Mouse (Mus musculus): ENCODE data around the gene Fbxl2. TPM values are rescaled to one million over a fixed set of nuclear protein-coding genes. Genes with fewer than 3 reads are reported as not detected.

Fbxl2 gene
- total RNA-seq, 2 experiments from 2014 or later: 32.5 to 33.1 TPM

DNA sequence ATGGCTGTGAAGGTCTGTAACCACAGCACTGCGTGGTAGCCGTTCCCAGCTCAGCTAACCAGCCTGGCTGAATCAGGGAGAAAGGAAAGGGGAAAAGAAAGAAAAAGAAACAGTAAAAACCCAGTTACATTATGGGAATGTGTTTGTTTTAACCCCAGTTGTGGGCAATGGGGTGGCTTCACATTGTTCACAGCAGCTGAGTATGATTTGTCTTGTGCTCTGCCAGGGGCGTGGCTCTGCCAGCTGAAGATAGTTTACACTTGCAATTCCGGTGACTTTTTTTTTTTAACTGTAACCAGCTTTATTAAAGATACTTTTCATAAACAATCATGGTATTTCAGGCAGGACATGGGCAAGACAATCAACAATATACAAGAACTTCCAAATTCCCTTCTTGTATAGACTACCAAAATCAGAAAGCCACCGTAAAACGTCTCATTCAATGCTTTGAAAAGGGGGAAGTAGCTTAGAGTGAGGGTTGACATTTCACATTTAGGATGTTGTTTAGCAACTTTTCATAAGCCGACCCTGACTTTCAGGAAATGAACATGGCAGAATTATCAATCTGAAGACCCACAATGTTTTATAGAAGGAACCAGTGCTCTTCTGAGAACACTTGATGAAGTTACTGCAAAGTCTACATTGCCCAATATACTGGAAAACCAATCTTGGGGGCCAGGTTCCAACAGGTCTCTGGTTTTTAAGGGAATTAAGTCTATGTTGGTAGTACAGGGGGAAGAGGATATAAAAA lies 26.8 kb downstream of the Fbxl2 start:
- no peak for DNase-seq (ENCODE audit: low spot score in 2 of 2)

DNA sequence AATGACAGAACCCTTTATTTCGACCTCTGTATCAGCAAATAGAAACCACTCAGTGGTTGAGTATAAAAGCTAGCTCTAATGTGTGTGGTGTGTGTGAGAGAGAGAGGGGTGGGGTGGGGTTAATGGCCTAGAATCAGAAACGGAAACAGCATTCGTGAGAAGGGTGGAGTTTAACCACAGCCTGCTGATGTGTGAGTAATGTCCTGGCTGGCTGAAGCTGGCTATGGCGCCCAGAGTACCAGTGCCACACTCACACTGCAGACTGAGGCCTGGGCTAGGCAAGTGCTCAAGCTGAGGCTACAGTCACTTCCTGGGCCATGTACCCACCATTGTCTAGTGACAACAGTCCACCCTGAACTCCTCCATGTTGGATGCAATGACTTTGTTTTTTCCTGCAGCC lies 29.6 kb downstream of the Fbxl2 start:
- no peak for DNase-seq (ENCODE audit: low spot score in 2 of 2)

DNA sequence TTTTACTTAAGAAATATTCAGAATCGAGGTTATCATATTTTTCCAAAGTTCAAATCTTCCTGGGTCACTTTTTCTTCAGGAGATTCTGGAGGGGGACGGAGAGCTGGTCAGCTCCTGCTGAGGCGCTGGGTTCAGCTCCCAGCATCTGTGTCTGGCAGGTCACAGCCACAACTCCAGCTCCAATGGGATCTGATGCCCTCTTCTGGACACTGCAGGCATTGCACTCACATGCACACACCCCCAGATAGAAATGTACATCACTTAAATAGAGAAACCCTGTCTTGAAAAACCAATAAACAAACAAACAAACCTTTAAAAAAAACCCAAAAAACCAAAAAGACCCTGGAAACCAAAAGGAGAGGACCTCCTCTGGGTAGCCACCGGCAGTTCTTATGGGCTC lies 30.3 kb downstream of the Fbxl2 start:
- no peak for DNase-seq (ENCODE audit: low spot score in 2 of 2)

DNA sequence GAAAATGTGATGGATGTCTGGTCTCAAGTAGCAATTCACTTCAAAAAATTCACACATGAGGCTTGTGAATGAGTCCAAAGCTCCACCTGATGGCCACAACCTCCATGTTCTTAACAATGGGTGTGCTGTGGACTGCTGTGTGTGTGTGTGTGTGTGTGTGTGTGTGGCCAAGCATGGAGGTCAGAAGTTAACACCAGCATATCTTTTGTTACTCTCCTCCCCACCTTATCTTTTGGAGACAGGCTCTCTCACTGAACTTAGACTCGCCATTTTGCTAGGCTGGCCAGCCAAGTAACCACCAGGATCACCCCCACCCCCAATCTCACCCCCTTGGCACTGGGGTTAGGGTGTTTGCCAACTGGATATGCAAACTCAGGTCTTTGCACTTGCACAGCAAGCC lies 32.0 kb downstream of the Fbxl2 start:
- no peak for DNase-seq (ENCODE audit: low spot score in 2 of 2)

DNA sequence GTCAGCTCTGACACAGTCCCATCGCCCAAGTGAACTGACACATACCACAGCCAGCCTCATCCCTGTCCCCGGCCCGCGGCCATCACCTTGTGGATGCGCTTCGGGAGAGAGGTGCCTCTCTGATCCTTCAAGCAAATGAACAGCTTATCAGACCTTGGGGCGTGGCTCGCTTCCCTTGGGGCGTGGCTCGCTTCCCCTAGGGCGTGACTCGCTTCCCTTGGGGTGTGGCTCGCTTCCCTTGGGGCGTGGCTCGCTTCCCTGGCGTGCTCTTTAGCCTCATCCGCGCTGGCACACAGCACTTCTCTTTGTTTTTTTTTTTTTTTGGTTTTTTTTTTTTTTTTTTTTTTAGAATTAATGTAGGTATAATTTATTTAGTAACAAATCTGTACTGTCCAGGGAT lies 34.8 kb downstream of the Fbxl2 start:
- DNase-seq (ENCODE audit: low spot score in 2 of 2): no peak

DNA sequence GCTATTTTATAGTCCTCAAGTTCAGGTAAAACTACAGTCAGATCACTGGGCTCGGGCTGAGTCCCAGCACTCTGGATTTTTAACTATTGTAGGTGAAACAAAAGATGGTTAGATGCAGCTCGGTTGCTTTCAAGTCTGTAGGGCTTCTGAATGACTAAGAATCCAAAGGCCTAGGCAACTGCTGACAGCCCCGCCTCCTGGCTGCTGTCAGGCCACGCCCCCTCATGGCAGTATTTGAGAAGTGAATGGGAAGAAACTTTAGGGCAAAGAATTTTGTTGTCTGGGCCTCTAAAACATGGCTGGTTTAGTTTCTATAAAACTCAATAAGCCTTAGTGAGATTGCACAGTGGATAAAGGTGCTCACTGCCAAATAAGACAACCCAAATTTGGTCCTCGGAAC lies 36.5 kb downstream of the Fbxl2 start:
- no peak for DNase-seq (ENCODE audit: low spot score in 2 of 2)

DNA sequence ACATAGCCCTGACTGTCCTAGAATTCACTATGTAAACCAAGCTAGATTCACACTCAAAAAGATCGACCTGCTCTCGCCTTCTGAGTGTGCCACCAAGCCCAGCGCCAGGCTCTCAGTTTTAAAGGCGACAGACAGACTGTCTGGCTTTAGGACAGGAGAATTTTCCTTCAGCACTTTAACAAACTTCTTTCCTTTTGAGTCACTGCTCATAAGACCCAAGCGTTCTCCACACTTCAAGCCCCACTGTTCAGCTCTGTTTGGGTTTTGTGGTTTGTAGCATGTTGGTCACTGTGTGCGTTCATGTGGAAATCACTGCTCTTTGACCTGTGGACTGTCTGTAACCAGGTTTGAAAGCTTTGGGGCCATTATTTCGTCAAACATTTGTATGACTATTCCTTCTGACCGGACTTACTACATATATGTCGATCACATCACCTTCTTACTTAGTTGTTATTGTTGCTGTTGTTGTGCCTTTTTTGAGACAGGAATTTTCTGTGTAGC lies 38.1 kb downstream of the Fbxl2 start:
- no peak for DNase-seq (ENCODE audit: low spot score in 2 of 2)

DNA sequence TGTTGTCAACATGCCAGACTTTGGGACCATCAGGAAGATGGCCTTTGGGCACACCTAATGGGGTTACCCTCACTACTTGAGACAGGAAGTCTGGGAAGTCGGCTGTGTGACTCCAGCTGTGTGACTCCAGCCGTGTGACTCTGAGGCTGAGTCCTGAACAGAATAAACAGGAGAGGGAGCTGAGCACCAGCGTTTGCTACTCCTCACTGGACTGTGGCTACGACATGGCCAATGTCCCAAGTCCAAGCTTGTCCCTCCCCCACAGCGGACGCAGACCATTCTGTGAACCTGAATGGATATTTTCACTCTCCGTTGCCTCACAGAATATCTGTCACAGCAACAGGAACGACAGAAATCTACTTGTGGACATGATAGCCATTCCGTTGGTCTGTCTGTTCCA lies 39.2 kb downstream of the Fbxl2 start:
- DNase-seq (ENCODE audit: low spot score in 2 of 2): no peak

DNA sequence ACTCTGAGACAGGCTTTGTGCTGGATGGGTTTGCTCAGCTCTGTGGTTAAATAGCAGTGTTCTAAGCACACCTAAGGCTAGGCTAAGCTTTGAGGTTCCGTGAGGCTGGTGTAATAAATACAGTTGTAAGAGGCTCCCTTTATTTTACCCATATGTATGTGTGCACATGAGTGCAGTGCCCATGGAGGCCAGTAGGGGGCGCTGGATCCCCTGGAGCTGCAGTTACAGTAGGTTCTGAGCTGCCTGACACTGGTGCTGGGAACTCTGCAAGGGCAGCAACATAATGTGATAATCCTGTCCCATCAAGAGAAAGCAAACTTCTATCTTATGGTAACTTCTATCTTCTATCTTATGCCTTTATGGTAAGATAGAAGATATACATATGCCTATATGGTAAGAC lies 47.7 kb downstream of the Fbxl2 start:
- DNase-seq (ENCODE audit: low spot score in 2 of 2): no peak

DNA sequence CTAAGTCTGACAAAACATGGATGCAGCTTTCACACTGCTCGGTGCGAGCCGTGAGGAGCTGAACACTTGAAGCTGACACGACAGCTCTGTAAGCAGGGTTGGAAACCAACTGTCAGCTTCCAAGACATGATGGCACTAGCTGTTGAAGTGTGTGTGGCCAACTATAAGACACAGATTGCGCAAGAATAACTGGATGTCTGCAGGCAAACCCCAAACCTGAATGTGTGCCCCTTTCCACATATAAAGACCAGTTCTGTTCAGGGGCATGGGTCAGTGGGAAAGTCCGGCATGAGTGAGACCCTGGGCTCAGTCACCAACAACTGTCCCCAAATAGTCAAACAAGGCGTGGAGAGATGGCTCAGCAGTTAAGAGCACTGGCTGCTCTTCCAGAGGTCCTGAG lies 53.2 kb downstream of the Fbxl2 start:
- no peak for DNase-seq (ENCODE audit: low spot score in 2 of 2)

DNA sequence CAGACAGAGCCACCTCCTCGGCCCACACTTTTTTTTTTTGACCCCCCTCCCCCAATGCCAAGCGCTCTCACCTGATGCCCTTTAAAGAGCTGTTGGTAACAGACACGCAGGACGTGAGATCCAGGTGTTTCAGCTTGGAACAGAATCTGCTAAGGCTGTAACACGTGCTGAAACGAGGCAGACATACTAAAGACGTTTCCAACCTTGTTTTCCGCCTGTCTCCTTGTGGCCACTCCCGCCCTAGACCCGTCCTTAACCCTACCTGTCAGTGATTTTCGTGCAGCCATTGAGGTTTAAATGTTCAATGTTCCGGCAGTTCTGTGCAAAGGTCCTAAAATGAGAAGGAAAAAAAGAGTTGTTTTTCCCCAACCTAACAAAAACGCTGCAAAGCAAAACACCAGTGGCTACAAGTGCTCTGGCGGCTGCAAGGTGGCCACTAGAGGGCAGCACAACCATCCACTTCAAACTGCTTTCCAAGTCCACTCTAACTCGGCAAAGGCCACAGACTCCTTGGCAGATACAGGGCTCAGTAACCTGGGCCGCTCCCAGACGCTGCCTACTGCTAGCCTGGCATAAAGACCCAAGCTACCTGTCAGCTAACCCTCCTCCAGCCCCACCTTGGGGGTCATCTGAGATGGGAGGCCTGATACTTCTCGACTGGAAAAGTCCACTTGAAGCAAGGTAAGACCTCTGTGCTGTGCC lies 55.3 kb downstream of the Fbxl2 start:
- DNase-seq (ENCODE audit: low spot score in 2 of 2): peak; percentile 66 to 86

DNA sequence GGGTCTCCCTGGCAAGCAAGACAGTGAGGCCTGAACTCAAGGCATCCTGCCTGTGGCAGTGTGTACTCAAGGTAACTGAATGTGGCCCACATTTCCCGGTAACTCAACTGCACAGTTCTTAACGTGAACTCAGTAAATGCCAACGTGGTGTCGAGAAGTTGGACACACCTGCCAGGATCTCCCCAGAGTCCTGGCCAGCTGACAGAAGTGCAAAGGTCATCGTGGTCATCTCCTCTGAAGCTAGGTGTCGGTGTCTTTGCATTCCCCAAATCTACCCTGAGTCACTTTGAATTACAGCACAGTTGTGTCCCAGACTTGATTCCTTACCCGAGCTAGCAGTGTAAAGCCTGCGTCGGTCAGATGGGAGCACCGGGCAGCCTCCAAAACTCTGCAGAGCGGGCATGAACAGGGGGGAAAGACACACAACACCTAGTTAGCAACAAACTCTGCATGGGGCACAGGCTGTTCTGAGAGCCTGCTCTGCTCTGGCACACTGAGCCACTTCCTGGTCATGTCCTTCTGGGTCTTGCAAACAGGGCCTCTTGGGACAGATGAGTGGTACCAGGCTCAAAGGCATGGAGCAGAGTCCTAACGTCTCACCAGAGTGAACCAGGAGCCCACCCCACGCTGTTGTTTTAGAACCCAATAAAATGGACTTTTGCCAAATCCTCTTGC lies 60.9 kb downstream of the Fbxl2 start:
- DNase-seq (ENCODE audit: low spot score in 2 of 2): no peak

DNA sequence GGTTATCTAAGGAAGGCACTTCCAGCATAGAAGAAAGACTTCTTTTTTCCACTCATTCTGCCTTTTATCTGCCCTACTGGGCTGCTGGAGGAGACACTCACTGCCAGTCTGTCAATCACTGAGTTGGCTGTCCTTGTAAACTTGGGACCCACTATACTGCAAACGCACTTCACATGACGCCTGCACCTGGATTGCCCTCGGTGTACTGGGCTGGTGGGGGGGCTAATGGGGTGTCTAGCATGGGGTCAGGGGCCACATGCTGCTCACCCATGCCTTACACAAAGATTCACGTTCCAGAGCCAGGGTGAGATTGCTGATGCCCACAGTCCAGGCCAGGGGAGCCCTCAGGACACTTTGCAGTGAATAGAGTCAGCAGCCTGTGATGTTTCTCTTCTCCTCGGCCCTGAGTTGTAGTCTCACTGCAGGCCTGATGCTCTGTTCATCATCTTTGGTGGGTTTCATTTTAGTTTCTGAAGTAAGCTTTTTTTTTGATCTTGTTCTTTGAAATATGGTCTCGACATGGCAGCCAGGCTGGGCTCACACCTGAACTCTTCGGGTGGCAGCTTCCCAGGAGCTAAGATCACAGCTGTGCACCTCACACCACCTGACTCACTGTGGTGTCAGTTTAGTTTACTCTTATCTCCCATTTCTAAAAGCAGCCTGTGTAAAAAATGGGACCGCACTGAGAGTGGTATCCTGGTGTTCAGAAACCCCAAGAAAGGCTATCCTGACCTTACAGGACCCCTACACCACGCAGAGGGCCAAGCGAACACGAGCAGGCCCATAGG lies 62.9 kb downstream of the Fbxl2 start:
- DNase-seq (ENCODE audit: low spot score in 2 of 2): no peak

DNA sequence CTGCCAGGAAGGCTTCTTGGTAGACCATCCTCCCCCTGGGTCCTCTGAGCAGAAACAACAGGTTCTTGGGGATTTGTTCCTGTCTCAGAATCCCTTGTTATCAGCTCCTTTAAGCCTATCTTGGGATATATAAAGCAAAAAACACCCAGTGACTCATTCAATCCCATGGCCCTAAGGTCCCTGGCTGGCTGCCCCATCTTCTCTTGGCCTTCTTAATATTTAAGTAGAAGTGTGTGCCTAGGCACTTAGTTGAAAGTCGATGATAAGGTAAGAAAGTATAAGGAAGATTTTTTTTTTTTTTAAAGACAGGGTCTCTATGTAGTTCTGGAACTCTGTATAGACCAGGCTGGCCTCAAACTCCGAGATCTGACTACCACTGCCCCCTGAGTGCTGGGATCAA lies 63.5 kb downstream of the Fbxl2 start:
- no peak for DNase-seq (ENCODE audit: low spot score in 2 of 2)

DNA sequence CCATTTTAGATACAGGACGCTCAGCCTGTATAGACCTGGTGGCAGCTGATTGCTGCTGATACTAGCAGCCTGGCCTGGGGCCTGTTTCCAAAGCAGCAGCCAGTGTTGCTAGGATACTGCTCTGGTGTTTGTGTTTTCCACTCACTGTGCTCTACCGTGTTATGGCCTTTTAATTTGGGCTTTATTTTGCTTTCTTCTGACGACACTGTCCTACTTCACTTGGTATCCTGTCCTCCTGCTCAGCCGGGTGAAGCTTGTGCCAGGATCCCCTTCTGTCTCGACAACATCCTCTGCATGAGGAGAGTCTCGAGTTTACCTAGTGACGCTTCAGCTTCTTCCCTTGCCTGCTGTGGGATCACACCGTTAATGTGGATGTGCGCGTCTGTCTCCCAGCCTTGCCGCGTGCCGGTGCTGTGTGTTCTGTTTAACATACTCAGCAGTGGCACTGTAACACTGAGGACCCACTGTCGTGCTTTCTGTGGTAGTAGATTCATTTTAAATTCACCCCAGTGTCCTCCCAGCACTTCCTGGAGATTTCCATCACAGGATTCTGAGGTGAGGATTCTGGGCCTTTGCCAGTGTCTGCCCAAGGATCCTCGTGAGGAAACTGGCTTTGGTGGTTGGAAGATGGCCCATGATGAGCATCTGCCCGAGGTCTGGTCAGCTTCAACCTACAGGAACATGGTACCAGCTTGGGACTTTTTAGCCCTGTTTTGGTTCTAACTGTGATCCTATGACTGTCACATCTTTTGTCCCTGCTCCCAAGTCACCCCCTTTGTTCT lies 64.7 kb downstream of the Fbxl2 start:
- peak; percentile 37 to 79 for DNase-seq (ENCODE audit: low spot score in 2 of 2)

DNA sequence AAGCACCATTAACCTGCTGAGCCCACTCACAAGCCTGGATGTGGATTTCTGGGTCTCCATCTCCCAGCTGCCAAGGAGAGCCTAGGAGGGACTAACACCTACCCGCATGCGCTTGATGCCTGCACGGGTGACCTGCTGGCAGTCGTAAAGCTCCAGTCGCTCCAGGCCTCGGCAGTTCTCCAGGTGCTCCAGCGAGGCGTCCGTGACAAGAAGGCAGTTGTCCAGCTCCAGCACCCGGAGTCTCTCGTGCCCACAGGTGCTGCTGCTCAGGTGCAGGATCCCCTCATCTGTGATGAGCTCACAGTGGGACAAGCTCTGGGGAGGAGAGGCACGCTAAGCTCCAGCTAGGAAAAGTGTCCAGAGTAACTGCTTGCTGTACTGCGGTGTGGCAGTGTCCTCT lies 66.6 kb downstream of the Fbxl2 start:
- DNase-seq (ENCODE audit: low spot score in 2 of 2): no peak

DNA sequence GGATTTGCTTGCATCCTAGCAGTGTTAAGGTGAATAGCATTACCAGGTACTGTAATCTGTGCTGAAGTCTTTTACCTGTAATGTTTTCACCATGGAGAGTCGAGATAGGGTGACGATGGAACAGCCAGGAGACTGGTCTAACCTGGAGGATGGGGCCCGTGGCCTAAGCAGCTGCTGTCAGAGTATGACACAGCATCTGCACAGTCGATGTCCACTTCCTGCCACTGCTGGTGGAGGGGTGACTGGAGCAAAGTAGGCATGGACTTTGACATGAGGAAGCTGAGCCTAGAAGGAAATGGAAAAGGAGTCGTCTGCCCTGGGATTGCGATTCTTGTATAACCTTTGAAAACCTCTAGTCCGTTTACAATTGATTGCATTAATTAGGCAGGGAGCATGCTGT lies 67.3 kb downstream of the Fbxl2 start:
- DNase-seq (ENCODE audit: low spot score in 2 of 2): no peak

DNA sequence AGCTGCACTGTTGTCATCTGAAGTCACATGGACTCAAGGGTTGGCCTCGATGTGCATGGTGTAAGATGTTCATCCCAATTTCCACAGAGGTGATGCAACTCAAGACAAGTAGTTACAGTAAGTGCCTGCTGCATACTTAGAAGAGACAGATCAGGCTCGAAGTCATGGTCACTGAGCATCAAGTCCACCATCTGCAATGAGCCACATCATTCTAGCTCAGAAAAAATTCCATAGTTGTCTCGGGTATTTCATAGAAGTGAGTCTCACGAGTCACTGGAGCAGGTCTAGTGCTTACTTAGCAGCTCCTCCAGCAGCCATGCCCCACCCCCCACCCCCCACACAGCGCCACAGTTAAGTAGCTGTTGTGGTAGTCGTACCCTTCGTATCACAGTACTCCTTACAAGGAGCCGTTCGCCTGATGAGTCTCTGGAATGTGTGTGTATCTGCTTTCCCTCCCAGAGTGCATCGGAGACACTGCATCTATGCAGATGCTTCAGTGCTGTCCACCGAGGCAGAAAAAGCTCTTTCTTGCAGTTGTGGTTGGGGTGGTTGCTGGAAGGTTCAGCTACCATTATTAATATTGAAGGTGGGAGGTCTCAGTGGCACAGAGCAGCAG lies 68.7 kb downstream of the Fbxl2 start:
- DNase-seq (ENCODE audit: low spot score in 2 of 2): no peak

DNA sequence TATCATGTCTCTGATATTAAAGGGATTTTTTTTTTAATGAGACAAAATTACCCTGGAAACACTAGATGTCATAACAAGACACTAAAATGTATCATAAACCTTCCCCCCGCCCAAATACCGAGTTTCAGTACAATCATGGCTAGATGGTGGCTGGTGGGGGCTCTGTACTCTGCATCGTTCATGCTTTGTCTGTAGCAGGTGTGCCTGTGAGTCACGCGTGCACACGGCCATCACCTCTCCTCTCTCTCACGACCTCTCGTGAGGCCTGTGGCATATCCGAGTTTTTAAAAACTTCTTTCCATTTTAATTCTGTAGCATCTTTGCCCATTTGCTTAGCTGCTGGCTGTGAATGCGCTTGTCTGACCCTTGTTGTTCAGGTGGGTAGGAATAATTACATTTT lies 69.7 kb downstream of the Fbxl2 start:
- no peak for DNase-seq (ENCODE audit: low spot score in 2 of 2)

DNA sequence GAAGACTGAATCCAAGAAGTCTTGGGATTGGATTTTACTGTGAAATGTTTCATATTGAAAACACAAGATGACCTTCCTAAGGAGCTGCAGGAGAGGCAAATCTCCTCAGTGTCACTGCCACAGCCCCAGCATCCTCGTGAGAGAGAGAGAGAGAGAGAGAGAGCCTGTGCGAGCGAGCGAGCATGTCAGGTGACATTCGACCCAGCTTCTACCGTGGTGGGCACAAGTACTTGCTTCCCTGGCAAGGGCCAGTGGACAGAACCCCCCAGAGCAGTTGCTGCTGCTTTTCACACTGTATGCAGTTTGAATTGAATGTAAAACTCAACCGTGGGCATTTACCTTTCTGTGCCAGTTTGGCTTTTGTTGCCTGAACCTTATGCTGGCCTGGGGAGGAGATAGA lies 70.5 kb downstream of the Fbxl2 start:
- no peak for DNase-seq (ENCODE audit: low spot score in 2 of 2)
